Mouse (Mus musculus): ENCODE data around the gene Rps6kb1. TPM values are rescaled to one million over a fixed set of nuclear protein-coding genes. Genes with fewer than 3 reads are reported as not detected.

Rps6kb1 gene
- total and polyA plus RNA-seq, 3 experiments, result 39.3 to 73.6 (median 49.4) TPM

DNA sequence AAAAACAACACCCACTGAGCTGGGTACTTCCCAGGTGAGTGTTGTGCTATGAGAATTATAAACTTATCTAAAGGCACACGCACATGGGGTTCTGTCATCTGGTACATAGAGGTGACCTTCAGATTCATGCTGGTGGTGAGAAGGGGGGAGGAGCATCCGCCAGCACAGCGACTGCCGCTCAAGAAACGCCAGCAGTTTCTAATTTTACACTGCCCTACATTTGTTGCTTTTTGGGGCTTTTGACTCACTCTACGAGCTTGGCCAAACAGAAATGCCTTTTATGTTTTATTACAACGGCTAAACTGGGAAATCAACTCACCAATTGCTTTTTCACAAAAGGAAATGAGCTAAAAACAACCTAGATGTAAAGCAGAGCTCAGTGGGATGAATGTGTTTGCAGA, 71.8 kb downstream of the Rps6kb1 start:
- H3K79me2 ChIP-seq (ENCODE audit: control insufficient read depth, insufficient read depth, low read length, poor library complexity), result no peaks in the 10 kb centered on the region
- H3K27me3 ChIP-seq (ENCODE audit: control insufficient read depth in 1 of 2, insufficient read depth in 2 of 2, low read length in 2 of 2), result peaks cover 0 to 1% of the 10 kb centered on the region in 2 experiments; a peak in 3 of 4 replicates
- H3K4me3 ChIP-seq (ENCODE audit: control insufficient read depth in 1 of 2, insufficient read depth in 1 of 2, low read depth in 2 of 2, low read length in 2 of 2), result no peak overlapping the region
- no peak overlapping the region for H3K9ac ChIP-seq (ENCODE audit: control insufficient read depth, low read depth, low read length, poor library complexity, severe bottlenecking)
- no peaks in the 10 kb centered on the region for H3K36me3 ChIP-seq (ENCODE audit: control insufficient read depth in 1 of 2, insufficient read depth in 2 of 2, low read length in 2 of 2)
- H3K27ac ChIP-seq (ENCODE audit: control insufficient read depth, low read depth, low read length), result no peak overlapping the region
- TF ChIP-seq ZC3H11A (IDR thresholded peaks at IDR 0.05; ENCODE audit: low read depth, low read length) (no peak), TBP (IDR thresholded peaks at IDR 0.05; ENCODE audit: low read depth, low read length) (no peak), POLR2AphosphoS2 (IDR thresholded peaks at IDR 0.05; ENCODE audit: low read length) (no peak)
- no peaks in the 10 kb centered on the region; a peak in 1 of 4 replicates for H3K4me1 ChIP-seq (ENCODE audit: control insufficient read depth in 1 of 2, insufficient read depth in 2 of 2, low read length in 2 of 2)
- no peaks in the 10 kb centered on the region for H3K9me3 ChIP-seq (replicated peaks; ENCODE audit: insufficient read depth, low read length)
- no peak for DNase-seq (ENCODE audit: low read depth, low spot score)

GRCm38 (mm10) chr11:86471785-86472184, 72.8 kb downstream of the Rps6kb1 start:
- no peak for TF ChIP-seq POLR2AphosphoS2 (IDR thresholded peaks at IDR 0.05; ENCODE audit: low read length)
- no peak for TF ChIP-seq RCOR1 (IDR thresholded peaks at IDR 0.05; ENCODE audit: low read depth, low read length)
- no peak for TF ChIP-seq MYB (IDR thresholded peaks at IDR 0.05; ENCODE audit: low read depth, low read length)
- no peak for TF ChIP-seq CHD2 (IDR thresholded peaks at IDR 0.05; ENCODE audit: low read length)
- TF ChIP-seq TAL1 (IDR thresholded peaks at IDR 0.05; ENCODE audit: low read length), result no peak
- TF ChIP-seq MYC (IDR thresholded peaks at IDR 0.05; ENCODE audit: low read depth, low read length), result no peak
- no peak for TF ChIP-seq MAX (IDR thresholded peaks at IDR 0.05; ENCODE audit: low read length)
- TF ChIP-seq MAZ (IDR thresholded peaks at IDR 0.05; ENCODE audit: low read depth, low read length), result no peak
- TF ChIP-seq HCFC1 (IDR thresholded peaks at IDR 0.05; ENCODE audit: low read depth, low read length), result no peak
- TF ChIP-seq USF2 (IDR thresholded peaks at IDR 0.05; ENCODE audit: borderline replicate concordance in 1 of 2, insufficient read depth in 1 of 2, low read depth in 1 of 2, low read length in 2 of 2), result no peak
- TF ChIP-seq ZNF384 (IDR thresholded peaks at IDR 0.05; ENCODE audit: low read depth, low read length), result no peak
- no peak for TF ChIP-seq ZKSCAN1 (IDR thresholded peaks at IDR 0.05; ENCODE audit: low read depth, low read length)
- no peak for TF ChIP-seq RAD21 (IDR thresholded peaks at IDR 0.05; ENCODE audit: low read depth, low read length)
- TF ChIP-seq GABPA (IDR thresholded peaks at IDR 0.05; ENCODE audit: low read depth, low read length), result no peak
- TF ChIP-seq POLR2AphosphoS5 (IDR thresholded peaks at IDR 0.05; ENCODE audit: borderline replicate concordance, low read depth, low read length), result no peak
- TF ChIP-seq MEF2A (IDR thresholded peaks at IDR 0.05; ENCODE audit: extremely low read depth, insufficient replicate concordance, low read depth, low read length, poor library complexity, severe bottlenecking), result no peak
- no peak for TF ChIP-seq NELFE (IDR thresholded peaks at IDR 0.05; ENCODE audit: low read depth, low read length)
- no peak for TF ChIP-seq TBP (IDR thresholded peaks at IDR 0.05; ENCODE audit: low read depth, low read length)
- no peak for TF ChIP-seq KAT2A (conservative IDR thresholded peaks at IDR 0.05; ENCODE audit: low read depth, low read length)
- TF ChIP-seq ZMIZ1 (IDR thresholded peaks at IDR 0.05; ENCODE audit: low read depth, low read length), result no peak
- Histone ChIP-seq H3K79me2 (ENCODE audit: control insufficient read depth, insufficient read depth, low read length, poor library complexity) (no peaks in the 10 kb centered on the region), H3K9me3 (replicated peaks; ENCODE audit: insufficient read depth, low read length) (no peaks in the 10 kb centered on the region)

More at GRCm38 (mm10) chr11:86471785-86472184, 72.8 kb downstream of the Rps6kb1 start:
- Histone ChIP-seq H3K4me1 (ENCODE audit: control insufficient read depth in 1 of 2, insufficient read depth in 2 of 2, low read length in 2 of 2) (no peaks in the 10 kb centered on the region; a peak in 1 of 4 replicates), H3K9ac (ENCODE audit: control insufficient read depth, low read depth, low read length, poor library complexity, severe bottlenecking) (no peak overlapping the region), H3K36me3 (ENCODE audit: control insufficient read depth in 1 of 2, insufficient read depth in 2 of 2, low read length in 2 of 2) (no peaks in the 10 kb centered on the region), H3K27me3 (ENCODE audit: control insufficient read depth in 1 of 2, insufficient read depth in 2 of 2, low read length in 2 of 2) (peaks cover 0 to 1% of the 10 kb centered on the region in 2 experiments; a peak in 3 of 4 replicates), H3K4me3 (ENCODE audit: control insufficient read depth in 1 of 2, insufficient read depth in 1 of 2, low read depth in 2 of 2, low read length in 2 of 2) (no peak overlapping the region), H3K27ac (ENCODE audit: control insufficient read depth, low read depth, low read length) (no peak overlapping the region)
- no peak for DNase-seq (ENCODE audit: low read depth, low spot score)
